Mouse (Mus musculus): Measurements from ENCODE around the gene Tmem132a. TPM values are rescaled to one million over a fixed set of nuclear protein-coding genes. Genes with fewer than 3 reads are reported as not detected.

The Tmem132a gene
- 59.3 and 63.2 TPM in 2 replicates for polyA plus RNA-seq (2014; fragmentation: Nextera tagmentation; extraction: Ambion mirVana)

- 2% methylated on average over 8 of the region's 8 CpGs for WGBS
- ATAC-seq (ENCODE audit: insufficient number of reproducible peaks, insufficient read depth, low FRiP score, low read depth): peak; percentile 43; the same call in 1 of the 2 replicates
- Histone ChIP-seq H3K4me3 (ENCODE audit: low read depth, low read length) (peak within 1 kb of the TSS; percentile 82), H3K27ac (ENCODE audit: low read length) (peak within 1 kb of the TSS; percentile 78; the same call in 1 of the 2 replicates), H3K4me1 (ENCODE audit: control insufficient read depth, insufficient read depth, low read length) (peaks cover 11% of the 10 kb centered on the region; the same call in 1 of the 2 replicates), H3K36me3 (ENCODE audit: control insufficient read depth, insufficient read depth, low read length) (peaks cover 49% of the 10 kb centered on the region), H3K4me2 (replicated peaks; ENCODE audit: low read depth, low read length) (peak within 1 kb of the TSS; percentile 89), H3K9me3 (ENCODE audit: control insufficient read depth, low read depth, low read length) (no peaks in the 10 kb centered on the region), H3K27me3 (ENCODE audit: control insufficient read depth, insufficient read depth, low read length) (no peaks in the 10 kb centered on the region), H3K9ac (replicated peaks; ENCODE audit: low read depth, low read length) (peak within 1 kb of the TSS; percentile 92)
These were observed at the start of gene Tmem132a for GRCm38 (mm10) chr19:10869886-10870527. TSS of gene Tmem132a (minus strand) at chr19:10869940.

GRCm38 (mm10) chr19:10918321-10918991, 48.7 kb upstream of the Tmem132a start:
- Histone ChIP-seq H3K4me1 (ENCODE audit: control insufficient read depth, insufficient read depth, low read length) (no peaks in the 10 kb centered on the region), H3K4me3 (ENCODE audit: low read depth, low read length) (no peak overlapping the region), H3K4me2 (replicated peaks; ENCODE audit: low read depth, low read length) (no peak overlapping the region), H3K9me3 (ENCODE audit: control insufficient read depth, low read depth, low read length) (no peaks in the 10 kb centered on the region), H3K9ac (replicated peaks; ENCODE audit: low read depth, low read length) (no peak overlapping the region), H3K27ac (ENCODE audit: low read length) (no peak overlapping the region), H3K36me3 (ENCODE audit: control insufficient read depth, insufficient read depth, low read length) (no peaks in the 10 kb centered on the region), H3K27me3 (ENCODE audit: control insufficient read depth, insufficient read depth, low read length) (no peaks in the 10 kb centered on the region)
- WGBS: 88% methylated on average over 10 of the region's 10 CpGs
- no peak for ATAC-seq (ENCODE audit: insufficient number of reproducible peaks, insufficient read depth, low FRiP score, low read depth)

GRCm38 (mm10) chr19:10916506-10916905, 46.8 kb upstream of the Tmem132a start:
- H3K36me3 ChIP-seq (ENCODE audit: control insufficient read depth, insufficient read depth, low read length): no peaks in the 10 kb centered on the region
- no peak overlapping the region for H3K27ac ChIP-seq (ENCODE audit: low read length)
- H3K9ac ChIP-seq (replicated peaks; ENCODE audit: low read depth, low read length): no peak overlapping the region
- no peaks in the 10 kb centered on the region for H3K4me1 ChIP-seq (ENCODE audit: control insufficient read depth, insufficient read depth, low read length)
- no peak for ATAC-seq (ENCODE audit: insufficient number of reproducible peaks, insufficient read depth, low FRiP score, low read depth)
- H3K27me3 ChIP-seq (ENCODE audit: control insufficient read depth, insufficient read depth, low read length): no peaks in the 10 kb centered on the region
- no peak overlapping the region for H3K4me2 ChIP-seq (replicated peaks; ENCODE audit: low read depth, low read length)
- H3K4me3 ChIP-seq (ENCODE audit: low read depth, low read length): no peak overlapping the region
- H3K9me3 ChIP-seq (ENCODE audit: control insufficient read depth, low read depth, low read length): no peaks in the 10 kb centered on the region
- WGBS: 64% methylated on average over 5 of the region's 5 CpGs

- H3K4me1 ChIP-seq (ENCODE audit: control insufficient read depth, insufficient read depth, low read length): no peaks in the 10 kb centered on the region
- no peak overlapping the region for H3K9ac ChIP-seq (replicated peaks; ENCODE audit: low read depth, low read length)
- no peaks in the 10 kb centered on the region for H3K9me3 ChIP-seq (ENCODE audit: control insufficient read depth, low read depth, low read length)
- no peak overlapping the region for H3K4me3 ChIP-seq (ENCODE audit: low read depth, low read length)
- no peak overlapping the region for H3K4me2 ChIP-seq (replicated peaks; ENCODE audit: low read depth, low read length)
- ATAC-seq (ENCODE audit: insufficient number of reproducible peaks, insufficient read depth, low FRiP score, low read depth): no peak
- no peaks in the 10 kb centered on the region for H3K27me3 ChIP-seq (ENCODE audit: control insufficient read depth, insufficient read depth, low read length)
- no peaks in the 10 kb centered on the region for H3K36me3 ChIP-seq (ENCODE audit: control insufficient read depth, insufficient read depth, low read length)
- WGBS: 75% methylated on average over 2 of the region's 2 CpGs
- no peak overlapping the region for H3K27ac ChIP-seq (ENCODE audit: low read length)
These were observed 45.1 kb upstream of the Tmem132a start for GRCm38 (mm10) chr19:10914870-10915269.

GRCm38 (mm10) chr19:10914291-10914690, 44.6 kb upstream of the Tmem132a start:
- H3K36me3 ChIP-seq (ENCODE audit: control insufficient read depth, insufficient read depth, low read length): no peaks in the 10 kb centered on the region
- no peak overlapping the region for H3K9ac ChIP-seq (replicated peaks; ENCODE audit: low read depth, low read length)
- H3K4me2 ChIP-seq (replicated peaks; ENCODE audit: low read depth, low read length): no peak overlapping the region
- no peaks in the 10 kb centered on the region for H3K9me3 ChIP-seq (ENCODE audit: control insufficient read depth, low read depth, low read length)
- no peaks in the 10 kb centered on the region for H3K27me3 ChIP-seq (ENCODE audit: control insufficient read depth, insufficient read depth, low read length)
- H3K4me3 ChIP-seq (ENCODE audit: low read depth, low read length): no peak overlapping the region
- H3K4me1 ChIP-seq (ENCODE audit: control insufficient read depth, insufficient read depth, low read length): no peaks in the 10 kb centered on the region; the same call in 1 of the 2 replicates
- WGBS: 54% methylated on average over 7 of the region's 7 CpGs
- H3K27ac ChIP-seq (ENCODE audit: low read length): no peak overlapping the region
- ATAC-seq (ENCODE audit: insufficient number of reproducible peaks, insufficient read depth, low FRiP score, low read depth): no peak

- no peaks in the 10 kb centered on the region for H3K27me3 ChIP-seq (ENCODE audit: control insufficient read depth, insufficient read depth, low read length)
- no peak overlapping the region for H3K4me3 ChIP-seq (ENCODE audit: low read depth, low read length)
- H3K9me3 ChIP-seq (ENCODE audit: control insufficient read depth, low read depth, low read length): no peaks in the 10 kb centered on the region
- no peak overlapping the region for H3K9ac ChIP-seq (replicated peaks; ENCODE audit: low read depth, low read length)
- H3K27ac ChIP-seq (ENCODE audit: low read length): peak overlapping the region; percentile 81
- ATAC-seq (ENCODE audit: insufficient number of reproducible peaks, insufficient read depth, low FRiP score, low read depth): no peak
- H3K36me3 ChIP-seq (ENCODE audit: control insufficient read depth, insufficient read depth, low read length): peaks cover 12% of the 10 kb centered on the region
- H3K4me1 ChIP-seq (ENCODE audit: control insufficient read depth, insufficient read depth, low read length): peaks cover 13% of the 10 kb centered on the region
- H3K4me2 ChIP-seq (replicated peaks; ENCODE audit: low read depth, low read length): no peak overlapping the region
- WGBS: 46% methylated on average over 6 of the region's 6 CpGs
These were observed 39.5 kb upstream of the Tmem132a start for GRCm38 (mm10) chr19:10909087-10909721.

GRCm38 (mm10) chr19:10907891-10908290, 38.2 kb upstream of the Tmem132a start:
- no peak for ATAC-seq (ENCODE audit: insufficient number of reproducible peaks, insufficient read depth, low FRiP score, low read depth)

GRCm38 (mm10) chr19:10905728-10906000, 35.9 kb upstream of the Tmem132a start:
- peaks cover 46% of the 10 kb centered on the region for H3K36me3 ChIP-seq (ENCODE audit: control insufficient read depth, insufficient read depth, low read length)

More at GRCm38 (mm10) chr19:10907891-10908290, 38.2 kb upstream of the Tmem132a start:
- H3K27ac ChIP-seq (ENCODE audit: low read length): peak overlapping the region; percentile 81; the same call in 1 of the 2 replicates
- no peaks in the 10 kb centered on the region for H3K27me3 ChIP-seq (ENCODE audit: control insufficient read depth, insufficient read depth, low read length)
- 56% methylated on average over 3 of the region's 3 CpGs for WGBS
- peaks cover 24% of the 10 kb centered on the region for H3K36me3 ChIP-seq (ENCODE audit: control insufficient read depth, insufficient read depth, low read length)
- peaks cover 16% of the 10 kb centered on the region for H3K4me1 ChIP-seq (ENCODE audit: control insufficient read depth, insufficient read depth, low read length)
- no peak overlapping the region for H3K9ac ChIP-seq (replicated peaks; ENCODE audit: low read depth, low read length)
- no peak overlapping the region for H3K4me2 ChIP-seq (replicated peaks; ENCODE audit: low read depth, low read length)
- H3K4me3 ChIP-seq (ENCODE audit: low read depth, low read length): no peak overlapping the region
- H3K9me3 ChIP-seq (ENCODE audit: control insufficient read depth, low read depth, low read length): no peaks in the 10 kb centered on the region

More at GRCm38 (mm10) chr19:10905728-10906000, 35.9 kb upstream of the Tmem132a start:
- no peak for ATAC-seq (ENCODE audit: insufficient number of reproducible peaks, insufficient read depth, low FRiP score, low read depth)
- Histone ChIP-seq H3K9me3 (ENCODE audit: control insufficient read depth, low read depth, low read length) (no peaks in the 10 kb centered on the region), H3K9ac (replicated peaks; ENCODE audit: low read depth, low read length) (no peak overlapping the region), H3K27ac (ENCODE audit: low read length) (peak overlapping the region; percentile 86), H3K4me2 (replicated peaks; ENCODE audit: low read depth, low read length) (0 out of 2 replicates have a peak overlapping the region, but pooled peaks have one; percentile 10), H3K4me1 (ENCODE audit: control insufficient read depth, insufficient read depth, low read length) (peaks cover 16% of the 10 kb centered on the region), H3K27me3 (ENCODE audit: control insufficient read depth, insufficient read depth, low read length) (no peaks in the 10 kb centered on the region), H3K4me3 (ENCODE audit: low read depth, low read length) (no peak overlapping the region)
- 50% methylated on average over 5 of the region's 5 CpGs for WGBS

Measured in stomach, embryonic 14.5 days (tissue).